Mouse (Mus musculus) embryonic stem cell, embryonic (primary cell): ENCODE measurements at regions not wholly inside any gene's neighbourhood (a gene's known extent, or its start where the extent isn't known, plus 50 kb on each side); places are given as distances from the start of the nearest gene placed in this dataset.

Experiments
- CTCF ChIA-PET, 4 experiments: fragments of 300-600 bp in 2 of 4; fragments of 350-600 bp in 2 of 4; sonication (Branson Sonifier 250); formaldehyde crosslinking; loops; one replicate each; lab custom pipeline; 2022; ENCODE audit warnings: inconsistent platforms in 2 of 4; lab: Charles Lee
- POLR2A ChIA-PET, 4 experiments: fragments of 300-600 bp in 2 of 4; fragments of 350-600 bp in 2 of 4; sonication (Branson Sonifier 250); formaldehyde crosslinking; loops; one replicate each; lab custom pipeline; 2022; ENCODE audit warnings: antibody characterized with exemption in 4 of 4, inconsistent platforms in 1 of 4; lab: Charles Lee

DNA sequence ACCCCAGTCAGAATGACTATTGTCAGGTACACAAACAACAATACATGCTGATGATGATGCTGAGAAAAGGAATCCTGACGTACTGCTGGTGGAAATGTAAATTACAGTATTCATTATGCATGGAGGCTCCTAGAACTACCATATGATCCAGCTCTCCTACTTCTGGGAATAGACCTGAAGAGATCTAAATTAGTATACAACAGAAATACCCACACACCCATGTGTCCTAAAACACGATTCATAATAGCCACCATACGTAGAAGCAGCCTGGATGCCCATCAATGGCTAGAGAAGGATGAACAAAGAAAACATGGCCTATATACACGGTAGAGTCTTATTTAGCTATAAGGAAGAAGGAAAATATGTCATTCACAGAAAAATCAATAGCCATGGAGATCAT lies 82.3 kb upstream of the Ttc14 start:
- ChIA-PET POLR2A (no interaction called here), CTCF (no interaction called here)

DNA sequence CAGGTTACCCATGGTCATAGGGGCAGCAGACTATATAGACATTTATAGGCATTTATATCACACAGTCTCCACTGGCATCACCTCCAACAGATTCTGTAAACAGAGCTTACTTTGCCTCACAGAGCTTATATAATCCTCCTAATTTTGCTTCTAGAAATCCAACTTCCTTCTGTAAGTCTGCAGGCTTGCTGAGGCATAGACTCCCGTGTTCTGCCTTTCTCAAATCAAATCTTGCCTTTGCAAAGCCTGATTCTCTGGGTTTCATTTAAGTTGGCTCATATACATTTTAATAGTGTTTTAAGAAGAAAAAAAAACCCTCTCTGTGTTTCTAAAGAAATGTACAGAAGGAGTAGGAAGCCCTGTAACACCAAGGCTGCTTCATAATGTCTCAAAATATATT lies 71.7 kb upstream of the Ttc14 start:
- CTCF ChIA-PET = no interaction called here

DNA sequence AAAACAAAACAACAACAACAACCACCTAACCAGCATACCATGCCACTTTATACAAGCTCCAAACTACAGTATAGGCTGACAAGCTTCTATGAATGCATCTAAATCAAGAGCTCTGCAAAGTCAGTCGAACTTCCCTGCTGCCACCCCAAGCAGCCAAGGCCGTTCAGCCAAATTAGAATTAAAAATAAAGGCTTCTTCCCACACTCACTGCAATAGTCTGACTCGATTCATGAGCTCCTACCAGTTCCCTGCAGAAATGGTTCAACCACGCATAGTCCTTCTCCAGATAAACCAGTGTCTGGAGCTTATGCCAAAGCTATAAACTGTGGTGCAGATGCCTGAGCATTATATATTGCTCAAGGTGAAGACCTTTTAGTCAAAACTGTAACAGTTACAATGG lies 69.3 kb upstream of the Ttc14 start:
- POLR2A ChIA-PET = no interaction called here
- CTCF ChIA-PET = no interaction called here

More for the DNA sequence above, 71.7 kb upstream of the Ttc14 start:
- POLR2A ChIA-PET = no interaction called here

DNA sequence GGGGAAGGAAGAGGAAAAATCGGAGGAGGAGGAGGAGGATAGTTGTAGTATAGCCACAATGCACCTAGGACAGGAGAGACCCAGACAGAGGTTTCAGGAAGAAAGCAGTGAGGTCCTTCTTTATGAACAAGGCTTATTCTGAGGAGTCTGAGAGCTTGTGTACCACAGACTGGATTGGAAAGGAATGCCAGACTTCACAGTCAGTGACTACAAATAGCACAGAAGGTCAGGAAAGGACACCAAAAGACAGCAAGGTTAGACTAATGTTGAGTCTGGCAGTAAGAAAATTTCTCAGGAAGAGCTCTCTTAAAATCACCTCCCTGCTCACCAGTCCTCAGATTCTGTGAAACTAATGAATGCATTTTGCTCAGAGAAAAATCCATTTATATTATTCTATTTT lies 62.1 kb upstream of the Ttc14 start:
- POLR2A ChIA-PET = interaction anchor here in 2 of 4 experiments (0.5 to 0.7 kb wide), 2 partner anchors 648 to 923 kb away, joined by 3 to 4 read pairs; no protein-coding TSS in a partner anchor
- CTCF ChIA-PET = no interaction called here

DNA sequence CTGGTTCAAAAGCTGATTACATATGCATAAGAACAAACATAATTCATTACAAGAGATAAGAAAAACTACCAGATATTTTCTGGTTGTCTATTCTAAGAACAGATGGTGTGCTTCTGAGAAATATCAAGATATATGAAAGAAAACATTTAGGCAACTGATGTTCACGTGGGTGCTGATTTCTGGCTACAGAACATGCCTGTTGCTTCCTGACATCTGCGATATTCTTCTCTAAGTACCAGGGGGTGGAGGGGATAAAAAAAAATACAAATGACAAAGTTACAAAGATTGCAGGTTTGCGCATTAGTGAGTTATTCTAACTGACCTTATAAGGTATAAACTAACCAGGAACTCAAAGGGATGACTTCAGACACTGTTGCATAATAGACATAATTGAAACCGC lies 57.5 kb upstream of the Ttc14 start:
- ChIA-PET CTCF (no interaction called here), POLR2A (no interaction called here)
